Mouse (Mus musculus): ENCODE data around the gene Cpne4. TPM values are rescaled to one million over a fixed set of nuclear protein-coding genes. Genes with fewer than 3 reads are reported as not detected.

The Cpne4 gene
- total RNA-seq (2014; fragmentation: Nextera tagmentation) (not detected in 2 replicates), total RNA-seq (2017) (not detected in 2 replicates)

GRCm38 (mm10) chr9:104546986-104547385 is at the start of gene Cpne4:
Gene Cpne4, plus strand, starts transcription at chr9:104547286.
- ATAC-seq (replicated peaks; ENCODE audit: low FRiP score, low TSS enrichment, poor library complexity, severe bottlenecking): no peak

GRCm38 (mm10) chr9:104515187-104515586 is 31.9 kb upstream of the Cpne4 start:
- ATAC-seq (replicated peaks; ENCODE audit: low FRiP score, low TSS enrichment, poor library complexity, severe bottlenecking): no peak

DNA sequence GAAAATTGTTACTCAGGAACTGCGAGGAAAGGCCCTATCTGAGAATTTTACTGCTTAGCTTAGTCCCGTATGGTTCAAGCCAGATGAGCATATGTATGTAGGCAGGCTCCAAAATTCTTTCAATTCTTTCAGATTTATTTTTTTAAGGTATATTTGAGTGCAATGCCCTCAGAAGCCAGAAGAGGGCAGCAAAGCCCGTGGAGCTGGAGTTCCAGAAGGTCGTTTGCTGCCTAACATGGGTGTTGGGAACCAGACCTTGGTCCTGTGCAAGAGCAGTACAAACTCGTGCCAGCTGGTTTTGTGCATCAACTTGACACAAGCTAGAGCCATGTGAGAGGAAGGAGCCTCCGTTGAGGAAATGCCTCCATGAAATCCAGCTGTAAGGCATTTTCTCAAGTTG is 11.6 kb upstream of the Cpne4 start:
- ATAC-seq (replicated peaks; ENCODE audit: low FRiP score, low TSS enrichment, poor library complexity, severe bottlenecking): no peak

GRCm38 (mm10) chr9:104565815-104566214 is 18.7 kb downstream of the Cpne4 start:
- no peak for ATAC-seq (replicated peaks; ENCODE audit: low FRiP score, low TSS enrichment, poor library complexity, severe bottlenecking)

DNA sequence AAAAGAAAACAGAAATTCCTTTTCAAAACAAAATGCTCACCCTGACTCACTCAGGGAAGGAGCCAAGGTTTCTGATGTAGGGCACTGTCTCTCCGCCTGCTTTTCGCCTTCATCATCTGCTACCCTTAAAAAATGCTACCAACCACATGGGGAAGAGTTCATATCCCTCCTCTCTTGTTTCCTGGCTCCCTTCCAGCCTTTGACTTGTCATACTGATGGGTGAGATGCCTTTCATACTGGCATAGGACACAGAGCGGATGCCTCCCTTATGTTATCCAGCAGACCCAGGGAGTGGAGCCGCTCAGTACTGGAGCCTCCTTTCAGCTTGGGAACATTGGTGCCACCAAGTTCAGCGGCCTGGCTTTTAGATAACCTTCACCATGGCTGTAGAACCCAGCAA is 19.4 kb downstream of the Cpne4 start:
- no peak for ATAC-seq (replicated peaks; ENCODE audit: low FRiP score, low TSS enrichment, poor library complexity, severe bottlenecking)

GRCm38 (mm10) chr9:104567096-104567495 is 20.0 kb downstream of the Cpne4 start:
- no peak for ATAC-seq (replicated peaks; ENCODE audit: low FRiP score, low TSS enrichment, poor library complexity, severe bottlenecking)

DNA sequence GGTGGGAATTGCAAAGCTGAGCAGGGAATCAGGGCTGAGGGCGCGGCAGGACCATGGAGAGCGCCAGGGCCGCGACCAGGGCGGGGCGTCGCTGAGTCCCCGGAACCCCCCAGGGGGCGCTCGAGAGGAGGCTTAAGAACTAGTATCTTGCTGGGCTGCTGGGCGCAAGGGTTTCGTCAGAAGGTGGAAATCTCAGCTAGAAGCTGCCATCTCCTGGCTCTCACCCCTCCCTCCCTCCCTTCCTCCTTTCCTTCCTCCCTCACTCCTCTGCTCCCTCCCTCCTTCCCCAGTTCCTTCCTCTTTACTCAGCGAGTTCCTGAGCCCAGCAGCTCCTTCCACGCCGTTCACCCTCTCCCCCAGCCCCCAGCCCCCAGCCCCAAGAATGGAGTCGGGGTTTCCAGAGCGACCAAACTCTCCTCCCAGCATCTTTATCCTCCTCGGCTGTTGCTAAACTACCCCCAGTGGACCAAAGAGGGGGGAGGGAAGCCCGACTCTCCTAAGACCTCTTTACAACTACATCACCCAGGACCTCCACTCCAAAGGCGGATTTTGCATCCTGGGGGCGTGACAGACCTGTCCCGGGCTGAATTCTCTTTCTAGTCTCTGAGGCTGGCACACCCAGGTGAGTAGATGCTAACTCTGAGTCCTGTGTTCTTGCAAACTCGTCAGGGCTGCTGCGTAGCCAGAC is 22.5 kb downstream of the Cpne4 start:
- peak; percentile 93 for ATAC-seq (replicated peaks; ENCODE audit: low FRiP score, low TSS enrichment, poor library complexity, severe bottlenecking)

DNA sequence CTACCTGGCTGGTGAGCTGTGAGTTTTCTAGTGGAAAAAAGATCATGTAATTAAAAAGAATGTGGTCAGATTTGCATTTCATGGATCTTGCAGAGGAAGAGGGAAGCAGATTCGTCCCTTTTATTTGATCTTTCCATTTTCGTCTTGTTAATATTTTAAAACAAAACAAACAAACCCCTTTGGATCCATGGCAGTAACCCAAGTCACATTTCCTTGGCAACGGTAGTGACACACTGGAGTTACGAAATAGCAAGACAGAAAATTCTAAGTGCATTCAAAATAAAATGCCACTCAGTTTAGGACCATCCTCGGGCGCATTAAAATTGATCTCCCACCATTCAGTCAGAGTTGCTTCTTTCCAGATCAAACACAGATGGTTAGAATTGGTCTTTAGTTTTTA is 25.8 kb downstream of the Cpne4 start:
- ATAC-seq (replicated peaks; ENCODE audit: low FRiP score, low TSS enrichment, poor library complexity, severe bottlenecking): no peak

GRCm38 (mm10) chr9:104574476-104574875 is 27.4 kb downstream of the Cpne4 start:
- ATAC-seq (replicated peaks; ENCODE audit: low FRiP score, low TSS enrichment, poor library complexity, severe bottlenecking): peak; percentile 71

DNA sequence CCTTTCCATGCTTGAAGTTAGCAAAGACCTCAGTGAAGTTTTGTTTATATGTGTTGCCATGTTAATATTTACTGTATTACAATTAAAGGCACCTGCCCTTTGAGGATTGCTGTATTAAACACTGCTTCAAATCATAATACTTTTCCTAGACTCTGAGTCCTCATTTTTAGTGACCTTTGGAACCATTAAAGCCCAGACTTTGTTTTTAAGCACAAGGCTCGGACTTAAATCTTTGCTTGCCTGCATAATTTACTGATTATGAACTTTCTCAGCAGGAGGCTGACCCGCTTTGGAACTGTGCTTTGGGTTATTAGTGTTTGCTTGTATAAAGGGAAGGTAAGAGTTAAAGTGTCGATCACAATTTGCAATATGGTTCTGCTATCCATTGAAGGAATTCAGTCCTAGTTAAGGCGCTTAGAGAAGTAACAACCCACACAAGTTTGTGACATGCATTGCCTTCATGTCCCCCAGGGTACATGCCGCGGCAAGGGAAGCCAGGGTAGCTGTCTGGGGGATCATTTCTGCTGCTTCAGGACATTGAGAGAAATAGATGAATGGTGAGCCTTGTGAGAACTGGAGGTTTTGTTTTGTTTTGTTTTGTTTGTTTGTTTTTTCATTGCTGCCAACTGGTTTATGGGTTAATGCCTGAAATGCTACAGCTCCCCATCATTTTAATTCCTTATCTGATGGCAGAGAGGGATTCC is 35.0 kb downstream of the Cpne4 start:
- ATAC-seq (replicated peaks; ENCODE audit: low FRiP score, low TSS enrichment, poor library complexity, severe bottlenecking): no peak

GRCm38 (mm10) chr9:104582675-104583074 is 35.6 kb downstream of the Cpne4 start:
- ATAC-seq (replicated peaks; ENCODE audit: low FRiP score, low TSS enrichment, poor library complexity, severe bottlenecking): no peak

DNA sequence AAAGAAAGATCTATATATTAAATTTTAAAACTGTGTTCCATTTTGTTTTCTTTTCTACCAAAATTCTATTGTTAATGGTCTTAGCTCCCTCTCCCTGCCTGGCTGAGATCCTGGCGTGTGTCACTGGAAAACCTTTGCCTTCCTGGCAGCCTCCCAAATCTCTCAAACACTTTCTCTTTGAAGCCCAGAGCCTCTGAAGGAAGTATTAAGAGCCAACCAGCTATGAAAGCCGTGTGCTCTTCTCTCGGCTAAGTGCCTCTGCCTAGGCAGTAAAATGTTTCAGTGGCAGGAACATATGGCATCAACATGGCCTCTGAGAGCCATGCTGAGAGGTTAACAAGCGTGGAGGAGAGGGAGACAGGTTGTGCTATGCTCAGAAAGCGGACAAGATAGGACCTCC is 47.5 kb downstream of the Cpne4 start:
- no peak for ATAC-seq (replicated peaks; ENCODE audit: low FRiP score, low TSS enrichment, poor library complexity, severe bottlenecking)

DNA sequence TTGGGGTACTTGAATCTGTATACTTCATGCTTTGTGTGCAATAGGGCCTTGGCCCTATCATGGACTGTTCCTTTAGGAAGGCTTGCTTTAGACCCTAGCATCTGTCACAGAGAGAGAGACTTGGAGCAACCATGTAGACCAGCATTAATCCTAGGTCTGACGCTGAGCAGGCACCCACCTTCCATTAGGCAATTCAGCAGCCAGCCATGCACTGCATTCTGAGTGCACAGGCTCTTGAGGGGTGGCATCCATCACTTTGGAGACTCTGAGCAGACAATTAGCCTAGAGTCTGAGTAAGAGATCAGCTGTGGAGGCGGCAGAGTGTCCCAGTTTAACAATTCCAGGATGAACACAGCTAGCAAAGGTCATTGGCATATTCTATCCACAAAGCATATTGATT is 47.9 kb downstream of the Cpne4 start:
- no peak for ATAC-seq (replicated peaks; ENCODE audit: low FRiP score, low TSS enrichment, poor library complexity, severe bottlenecking)

- no peak for ATAC-seq (replicated peaks; ENCODE audit: low FRiP score, low TSS enrichment, poor library complexity, severe bottlenecking)
Observed at GRCm38 (mm10) chr9:104612523-104612922, 65.4 kb downstream of the Cpne4 start.

- ATAC-seq (replicated peaks; ENCODE audit: low FRiP score, low TSS enrichment, poor library complexity, severe bottlenecking): no peak
Observed at GRCm38 (mm10) chr9:104616691-104617090, 69.6 kb downstream of the Cpne4 start.

GRCm38 (mm10) chr9:104623564-104623963 is 76.5 kb downstream of the Cpne4 start:
- ATAC-seq (replicated peaks; ENCODE audit: low FRiP score, low TSS enrichment, poor library complexity, severe bottlenecking): no peak

DNA sequence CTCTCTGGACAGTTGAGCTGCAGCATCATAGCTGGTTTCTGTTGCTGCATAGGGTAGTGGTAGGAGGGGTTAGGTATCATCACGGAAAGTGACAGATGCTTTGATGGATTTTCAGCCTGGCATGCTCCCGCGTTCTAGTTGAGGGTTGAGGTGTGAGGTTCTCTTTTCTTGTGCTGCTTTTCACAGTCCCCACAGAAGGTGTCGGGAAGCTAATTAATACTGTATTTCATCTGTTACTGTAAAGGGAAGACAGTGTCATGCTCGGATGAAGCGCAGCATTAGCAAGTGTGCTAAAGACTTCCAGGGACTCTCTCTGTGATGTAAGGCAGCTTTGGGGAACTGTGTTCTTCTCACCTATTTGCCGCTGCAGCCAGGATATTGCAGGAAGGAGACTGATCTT is 80.7 kb downstream of the Cpne4 start:
- ATAC-seq (replicated peaks; ENCODE audit: low FRiP score, low TSS enrichment, poor library complexity, severe bottlenecking): no peak

GRCm38 (mm10) chr9:104629282-104629681 is 82.2 kb downstream of the Cpne4 start:
- no peak for ATAC-seq (replicated peaks; ENCODE audit: low FRiP score, low TSS enrichment, poor library complexity, severe bottlenecking)

GRCm38 (mm10) chr9:104646348-104646994 is 99.4 kb downstream of the Cpne4 start:
- ATAC-seq (replicated peaks; ENCODE audit: low FRiP score, low TSS enrichment, poor library complexity, severe bottlenecking): no peak

- no peak for ATAC-seq (replicated peaks; ENCODE audit: low FRiP score, low TSS enrichment, poor library complexity, severe bottlenecking)
Observed at GRCm38 (mm10) chr9:104652691-104653261, 105.7 kb downstream of the Cpne4 start.
